Mouse (Mus musculus) thymus, adult 18-20 months (tissue): ENCODE results near the gene Gck.
"Not testable (repeated sequence)": the region's sequence is repeated elsewhere in the genome, so short reads cannot be mapped to it uniquely, and the experiment has no call there.

Experiments
- DNase-seq, 2 experiments: peaks; one replicate each; pipeline ENCODE4 v3.0.0; 2022; ENCODE audit warnings: mixed read lengths in 2 of 2

Gck gene

GRCm38 (mm10) chr11:5954965-5955504, 5.2 kb upstream of the Gck start:
- no peak for DNase-seq

GRCm38 (mm10) chr11:5954435-5954834, 4.6 kb upstream of the Gck start:
- DNase-seq, result no peak

DNA sequence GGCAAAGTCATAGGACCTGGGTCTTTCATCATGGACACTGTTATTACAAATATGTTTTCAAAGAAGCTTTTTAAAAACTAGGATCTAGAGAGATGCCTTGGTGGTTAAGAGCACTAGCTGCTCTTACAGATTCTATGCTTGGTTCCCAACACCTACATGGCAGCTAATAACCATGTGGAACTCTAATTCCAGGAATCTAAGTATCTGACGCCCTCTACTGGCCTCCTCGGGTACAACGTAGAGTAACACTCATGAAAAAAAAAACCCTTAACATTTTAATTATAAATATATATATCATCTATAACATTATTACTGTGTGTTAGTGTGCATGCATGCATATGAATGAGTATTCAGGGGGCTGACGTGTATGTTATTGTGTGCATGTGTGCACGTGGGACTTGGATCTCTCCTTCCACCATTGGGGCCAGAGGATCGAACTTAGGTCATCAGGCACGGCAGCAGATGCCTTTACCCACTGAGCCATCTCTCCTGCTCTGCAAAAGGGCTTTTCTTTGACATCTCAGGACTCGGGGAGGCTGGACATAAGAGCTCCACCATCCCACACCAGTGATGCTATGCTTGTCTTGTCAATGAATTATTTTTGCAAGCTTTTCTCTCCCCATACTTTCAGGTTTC, 3.4 kb upstream of the Gck start:
- DNase-seq, result no peak

DNA sequence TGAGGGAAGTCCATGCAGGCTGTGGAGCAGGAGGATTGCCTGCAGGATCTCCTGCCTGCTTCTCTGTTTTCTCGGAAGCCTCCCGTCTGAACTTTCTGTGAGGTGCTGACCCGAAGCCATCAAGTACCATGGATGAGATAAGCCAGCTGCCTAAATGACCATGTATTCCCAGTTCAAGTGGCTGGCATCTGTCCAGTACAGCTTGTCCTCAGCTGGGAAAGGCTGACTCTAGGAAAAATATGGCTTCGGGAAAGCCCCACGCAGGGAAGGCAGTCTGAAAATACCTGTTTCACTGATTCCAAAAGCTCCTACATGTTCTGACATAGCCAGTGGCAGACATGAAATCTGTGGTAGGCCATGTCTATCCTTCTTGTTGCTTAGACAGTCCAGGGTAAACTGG, 2.6 kb upstream of the Gck start:
- no peak for DNase-seq

DNA sequence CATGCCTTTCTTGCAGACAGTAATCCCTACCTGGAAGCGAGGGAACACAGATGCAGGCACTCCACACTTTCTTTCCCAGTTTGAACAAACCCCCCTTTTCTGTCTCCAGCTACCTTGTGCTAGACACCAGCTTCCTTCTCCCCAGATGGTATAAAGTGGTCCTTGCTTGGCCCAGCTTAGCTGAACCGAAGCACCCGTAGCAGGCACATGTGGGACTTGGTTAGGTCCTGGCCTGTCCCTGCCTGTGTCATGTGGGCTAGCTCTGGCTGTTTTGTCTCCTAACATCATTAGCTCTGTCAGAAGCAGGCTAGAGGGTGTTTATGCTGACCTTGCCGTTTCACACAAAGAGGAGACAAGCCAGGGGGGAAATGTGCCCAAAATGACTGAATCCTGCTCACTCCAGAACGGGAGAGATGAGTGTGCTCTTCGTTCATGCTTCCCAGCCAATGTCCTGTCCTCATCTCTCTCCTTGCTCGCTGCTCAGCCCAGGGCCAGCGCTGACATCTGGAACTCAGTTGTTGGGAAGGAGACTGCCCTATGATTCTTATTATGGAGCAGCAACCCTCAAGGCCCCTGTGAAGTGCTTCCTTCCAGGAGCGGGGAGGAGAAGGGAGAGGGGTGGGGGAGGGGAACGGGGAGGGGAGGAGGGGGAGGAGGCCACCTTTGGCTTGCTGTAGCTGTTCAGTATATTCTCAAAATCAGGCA, 1.2 kb downstream of the Gck start:
- DNase-seq, result no peak

DNA sequence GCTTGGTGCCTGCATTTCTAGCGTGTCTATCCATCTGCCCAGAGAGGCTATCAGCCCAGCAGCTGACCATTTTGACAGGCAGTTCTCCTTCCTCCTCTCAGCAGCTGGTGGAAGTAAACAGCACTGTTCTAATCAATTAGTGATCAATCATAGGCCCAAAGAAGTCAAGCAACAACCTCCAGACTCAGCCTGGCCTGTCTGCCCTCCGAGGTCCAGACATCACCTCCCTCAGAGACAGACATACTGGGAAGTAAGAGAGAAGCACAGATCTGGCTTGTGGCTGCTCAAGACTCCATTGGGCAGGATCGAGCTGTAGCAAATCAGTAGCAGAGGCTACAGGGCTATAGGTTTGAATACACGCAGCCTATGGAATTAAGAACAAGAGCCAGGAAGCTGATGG, 2.1 kb downstream of the Gck start:
- no peak for DNase-seq

GRCm38 (mm10) chr11:5945096-5945495, 4.8 kb downstream of the Gck start:
- DNase-seq, result no peak

- DNase-seq, result no peak
Measured at GRCm38 (mm10) chr11:5942966-5943365, 6.9 kb downstream of the Gck start.

- DNase-seq, result not testable (repeated sequence)
Measured at GRCm38 (mm10) chr11:5934531-5934930, 15.3 kb downstream of the Gck start.

- not testable (repeated sequence) for DNase-seq
Measured at GRCm38 (mm10) chr11:5931947-5932346, 17.9 kb downstream of the Gck start.

GRCm38 (mm10) chr11:5930578-5930977, 19.3 kb downstream of the Gck start:
- DNase-seq, result no peak

- DNase-seq, result no peak
Measured at GRCm38 (mm10) chr11:5926696-5927220, 23.1 kb downstream of the Gck start.

- no peak for DNase-seq
Measured at GRCm38 (mm10) chr11:5924699-5925098, 25.2 kb downstream of the Gck start.

GRCm38 (mm10) chr11:5920323-5920960, 29.4 kb downstream of the Gck start:
- DNase-seq, result no peak

DNA sequence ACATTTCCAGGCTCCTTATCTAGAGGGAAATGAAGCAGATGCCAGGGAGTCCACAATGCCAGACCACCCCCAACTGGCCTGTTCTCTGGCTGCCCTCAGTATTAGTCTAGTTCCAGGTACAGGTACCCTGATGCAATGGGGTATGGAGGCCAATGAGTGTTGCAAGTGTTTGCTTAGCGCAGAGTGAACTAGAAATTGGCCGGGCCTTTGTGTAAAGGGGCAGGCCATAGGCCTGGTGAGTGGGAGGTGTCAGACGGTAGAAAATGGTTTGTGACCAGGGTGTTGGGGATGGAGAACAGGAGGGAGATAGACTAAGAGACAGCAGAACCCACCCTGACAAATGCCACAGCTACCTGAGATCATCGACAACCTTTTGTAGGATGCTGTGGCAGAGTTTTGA, 30.3 kb downstream of the Gck start:
- DNase-seq, result no peak

DNA sequence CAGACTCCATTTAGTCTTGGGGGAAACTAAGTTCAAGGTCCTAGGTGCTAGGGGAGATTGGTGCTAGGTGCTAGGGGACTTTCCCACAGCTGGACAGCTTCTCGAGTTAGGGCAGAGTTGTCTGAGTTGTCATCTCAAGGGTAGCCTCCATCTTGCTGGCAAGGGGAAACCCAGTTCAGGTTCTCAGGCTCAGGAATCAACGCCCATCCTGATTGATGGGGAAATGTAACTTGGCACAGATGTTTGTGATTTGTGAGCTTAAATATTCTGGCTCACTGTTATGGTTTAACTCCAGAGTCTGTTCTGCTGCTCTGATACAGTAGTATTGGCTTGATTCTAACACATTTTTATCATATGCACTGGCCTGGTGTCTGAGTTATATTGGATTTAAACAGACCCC, 31.8 kb downstream of the Gck start:
- DNase-seq, result no peak

DNA sequence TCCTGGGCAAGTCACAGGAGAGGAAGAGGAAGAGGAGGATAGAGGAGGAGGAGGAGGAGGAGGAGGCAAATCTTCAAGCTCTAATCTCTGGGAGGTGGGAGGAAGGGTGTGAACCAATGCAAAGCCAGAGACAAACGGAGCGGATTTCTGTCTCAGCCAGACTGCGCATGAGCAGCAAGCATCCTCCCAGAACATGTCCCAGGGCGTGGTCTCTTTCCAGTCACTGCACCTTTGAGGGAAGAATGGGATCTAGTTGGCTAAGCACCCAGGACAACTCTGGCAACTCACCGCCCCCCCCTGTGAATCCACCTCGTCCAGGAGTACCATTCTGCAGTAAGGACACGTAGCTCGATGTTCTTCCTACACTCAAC, 33.7 kb downstream of the Gck start:
- no peak for DNase-seq

- no peak for DNase-seq
Measured at GRCm38 (mm10) chr11:5915429-5916177, 34.3 kb downstream of the Gck start.

GRCm38 (mm10) chr11:5914940-5915339, 34.9 kb downstream of the Gck start:
- no peak for DNase-seq

- DNase-seq, result no peak
Measured at GRCm38 (mm10) chr11:5913936-5914335, 35.9 kb downstream of the Gck start.

GRCm38 (mm10) chr11:5913256-5913655, 36.6 kb downstream of the Gck start:
- DNase-seq, result no peak

DNA sequence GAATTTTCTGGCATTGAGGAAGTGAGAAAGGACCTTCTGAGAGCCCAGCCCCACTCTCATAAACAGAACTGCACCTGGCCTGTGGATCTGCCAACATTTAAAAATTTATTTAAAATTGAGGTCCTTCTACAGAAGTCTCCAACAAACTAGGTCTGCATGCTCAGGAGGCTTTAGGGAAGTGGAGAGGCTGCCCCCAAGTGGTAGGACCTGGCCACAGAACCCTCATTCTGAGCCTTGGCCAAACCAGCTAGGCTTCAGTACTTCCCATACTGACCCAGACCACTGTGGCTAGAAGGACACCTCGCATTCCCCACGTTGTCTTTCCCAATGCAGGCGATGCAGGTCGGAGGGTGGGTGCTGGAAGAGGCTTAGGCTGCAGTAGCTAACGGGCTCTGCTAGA, 37.2 kb downstream of the Gck start:
- no peak for DNase-seq

- DNase-seq, result no peak
Measured at GRCm38 (mm10) chr11:5908642-5909041, 41.2 kb downstream of the Gck start.
